Mouse (Mus musculus): Measurements from ENCODE around the gene Akap17b.

The Akap17b gene

GRCm38 (mm10) chrX:36586629-36587303 is 58.4 kb downstream of the Akap17b start:
- DNase-seq = no peak

GRCm38 (mm10) chrX:36562079-36562478 is 83.1 kb downstream of the Akap17b start:
- DNase-seq = no peak

GRCm38 (mm10) chrX:36561650-36562049 is 83.5 kb downstream of the Akap17b start:
- peak; percentile 76 for DNase-seq

GRCm38 (mm10) chrX:36560170-36560569 is 85.0 kb downstream of the Akap17b start:
- DNase-seq = no peak

Data from thymus, postnatal 4 days (tissue).